ENCODE assay signal across 11 mouse cellular contexts in the genomic region with DNA sequence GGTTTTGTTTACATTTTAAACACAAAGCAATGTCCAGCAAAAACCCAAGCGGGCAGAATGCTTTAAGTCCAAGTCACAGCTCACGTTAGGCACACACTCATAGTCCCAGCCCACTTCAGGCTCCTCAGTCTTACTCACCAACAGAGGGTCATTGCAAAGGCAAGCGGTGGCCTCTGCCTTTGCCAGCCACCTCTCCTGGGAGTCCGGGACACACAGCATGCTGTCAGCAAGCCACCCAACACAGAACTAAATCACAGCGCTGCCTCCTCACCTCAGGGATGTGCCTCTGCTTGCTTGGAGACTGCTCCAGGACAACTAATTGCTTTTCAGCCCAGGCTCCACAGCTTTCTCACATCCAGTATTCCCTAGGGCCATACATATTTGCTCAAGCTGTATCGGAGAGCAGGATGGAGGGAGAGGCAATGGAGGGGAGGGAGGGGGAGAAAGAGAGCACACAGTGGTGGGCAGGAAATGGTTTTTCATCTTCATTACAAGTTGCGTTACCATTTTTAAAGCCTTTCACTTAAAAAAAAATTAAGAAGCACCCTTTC.
DNase-seq lines count a peak whose midpoint lies in the region; ATAC-seq and TF ChIP-seq lines count a peak whose summit lies in the region.
"Had no signal": no experiment of that assay in that cellular context is flagged by ENCODE, and none has a peak within 500 bp of the region (broad histone marks: within the 10 kb centered on the region; RNA-seq: fewer than 3 reads in every experiment).

No protein-coding gene starts in this region.

- no peak for TF ChIP-seq CTCF in forebrain, postnatal 0 days (IDR thresholded peaks at IDR 0.05; ENCODE audit: low read depth)

- no peaks in the 10 kb centered on the region for H3K27me3 ChIP-seq in forebrain, embryonic 12.5 days
- no peaks in the 10 kb centered on the region for H3K27me3 ChIP-seq in forebrain, postnatal 0 days (ENCODE audit: insufficient read depth, low read length)
- H3K27me3 ChIP-seq in kidney, embryonic 14.5 days (ENCODE audit: control insufficient read depth, insufficient read depth, low read length), result no peaks in the 10 kb centered on the region
- H3K27me3 ChIP-seq in midbrain, embryonic 14.5 days (ENCODE audit: control insufficient read depth, insufficient read depth, low read length), result no peaks in the 10 kb centered on the region
- H3K27me3 ChIP-seq: stomach, embryonic 15.5 days had no signal

- no peak for DNase-seq in forebrain, postnatal 0 days
- DNase-seq in kidney, adult 11 months, result no peak
- peak; percentile 29 to 42 for DNase-seq in heart, postnatal 10 days
- DNase-seq in midbrain, embryonic 14.5 days, result peak; percentile 52
- DNase-seq in thymus, postnatal 10 days (ENCODE audit: low spot score in 2 of 2), result no peak
- no peak for DNase-seq in urinary bladder, postnatal 25 days (ENCODE audit: low spot score)
- DNase-seq: gastrocnemius, postnatal 10 days; right cerebral cortex, postnatal 14 days had no signal

- H3K4me3 ChIP-seq in forebrain, embryonic 12.5 days (replicated peaks), result no peak overlapping the region
- H3K4me3 ChIP-seq in forebrain, postnatal 0 days (ENCODE audit: low read depth, low read length), result no peak overlapping the region
- peak overlapping the region; percentile 12; the same call in 1 of the 2 replicates for H3K4me3 ChIP-seq in kidney, embryonic 14.5 days (ENCODE audit: low read length)
- no peak overlapping the region for H3K4me3 ChIP-seq in midbrain, embryonic 14.5 days (replicated peaks; ENCODE audit: low read depth, low read length)
- H3K4me3 ChIP-seq: stomach, embryonic 15.5 days had no signal

- WGBS in forebrain, embryonic 12.5 days, result 78% methylated on average over 7 of the region's 7 CpGs
- WGBS in forebrain, postnatal 0 days, result 67% methylated on average over 7 of the region's 7 CpGs
- 55% methylated on average over 7 of the region's 7 CpGs for WGBS in kidney, embryonic 14.5 days
- WGBS in midbrain, embryonic 14.5 days, result 56% methylated on average over 7 of the region's 7 CpGs

- ATAC-seq in forebrain, embryonic 12.5 days (ENCODE audit: low FRiP score), result 0 out of 2 replicates have a peak, but pooled peaks have one; percentile 39
- no peak for ATAC-seq in forebrain, postnatal 0 days
- peak; percentile 77; the same call in 1 of the 2 replicates for ATAC-seq in kidney, embryonic 14.5 days (ENCODE audit: low FRiP score, low TSS enrichment)
- peak; percentile 44; the same call in 1 of the 2 replicates for ATAC-seq in midbrain, embryonic 14.5 days (ENCODE audit: low FRiP score, low TSS enrichment)

- no peaks in the 10 kb centered on the region for H3K36me3 ChIP-seq in forebrain, embryonic 12.5 days (replicated peaks)
- no peaks in the 10 kb centered on the region for H3K36me3 ChIP-seq in forebrain, postnatal 0 days (ENCODE audit: insufficient read depth)
- H3K36me3 ChIP-seq in kidney, embryonic 14.5 days (ENCODE audit: control insufficient read depth, insufficient read depth, low read length), result no peaks in the 10 kb centered on the region
- H3K36me3 ChIP-seq in midbrain, embryonic 14.5 days (ENCODE audit: control insufficient read depth, insufficient read depth, low read length), result no peaks in the 10 kb centered on the region
- H3K36me3 ChIP-seq: stomach, embryonic 15.5 days had no signal

- H3K9me3 ChIP-seq in forebrain, embryonic 12.5 days, result no peaks in the 10 kb centered on the region
- no peaks in the 10 kb centered on the region for H3K9me3 ChIP-seq in forebrain, postnatal 0 days (ENCODE audit: low read length)
- no peaks in the 10 kb centered on the region for H3K9me3 ChIP-seq in kidney, embryonic 14.5 days (ENCODE audit: control insufficient read depth, low read length)
- no peaks in the 10 kb centered on the region for H3K9me3 ChIP-seq in midbrain, embryonic 14.5 days (ENCODE audit: control insufficient read depth, low read length)
- H3K9me3 ChIP-seq: stomach, embryonic 15.5 days had no signal

- no peak overlapping the region for H3K4me2 ChIP-seq in forebrain, embryonic 12.5 days
- H3K4me2 ChIP-seq in forebrain, postnatal 0 days (ENCODE audit: low read depth), result no peak overlapping the region
- H3K4me2 ChIP-seq in kidney, embryonic 14.5 days (replicated peaks; ENCODE audit: low read depth, low read length), result 0 out of 2 replicates have a peak overlapping the region, but pooled peaks have one; percentile 8
- H3K4me2 ChIP-seq in midbrain, embryonic 14.5 days (ENCODE audit: low read length), result no peak overlapping the region
- H3K4me2 ChIP-seq: stomach, embryonic 15.5 days had no signal

- no peak overlapping the region for H3K27ac ChIP-seq in forebrain, embryonic 12.5 days
- H3K27ac ChIP-seq in forebrain, postnatal 0 days (ENCODE audit: low read depth, low read length), result no peak overlapping the region
- 0 out of 2 replicates have a peak overlapping the region, but pooled peaks have one; percentile 42 for H3K27ac ChIP-seq in kidney, embryonic 14.5 days (ENCODE audit: low read depth, low read length)
- no peak overlapping the region for H3K27ac ChIP-seq in midbrain, embryonic 14.5 days (replicated peaks; ENCODE audit: low read depth, low read length)
- H3K27ac ChIP-seq: stomach, embryonic 15.5 days had no signal

- peaks cover 8% of the 10 kb centered on the region; the same call in 1 of the 2 replicates for H3K4me1 ChIP-seq in forebrain, embryonic 12.5 days
- H3K4me1 ChIP-seq in forebrain, postnatal 0 days (ENCODE audit: insufficient read depth), result peaks cover 4% of the 10 kb centered on the region; the same call in 1 of the 2 replicates
- H3K4me1 ChIP-seq in kidney, embryonic 14.5 days (ENCODE audit: control insufficient read depth, insufficient read depth, low read length), result 0 out of 2 replicates have a peak, but pooled peaks cover 6% of the 10 kb centered on the region
- 0 out of 2 replicates have a peak, but pooled peaks cover 9% of the 10 kb centered on the region for H3K4me1 ChIP-seq in midbrain, embryonic 14.5 days (ENCODE audit: control insufficient read depth, insufficient read depth, low read length)

- no peak overlapping the region for H3K9ac ChIP-seq in forebrain, embryonic 12.5 days
- no peak overlapping the region for H3K9ac ChIP-seq in forebrain, postnatal 0 days
- H3K9ac ChIP-seq in kidney, embryonic 14.5 days (ENCODE audit: low read depth, low read length), result no peak overlapping the region
- no peak overlapping the region for H3K9ac ChIP-seq in midbrain, embryonic 14.5 days (replicated peaks; ENCODE audit: low read length)
- H3K9ac ChIP-seq: stomach, embryonic 15.5 days had no signal

- intact Hi-C loops in heart, postnatal 10 days (cut with DNase I), result no loop called here

Comparison
In these comparisons a context has a peak if more than half of its experiments do, and no peak if none do; other contexts are left out.
1. DNase-seq: peak in heart, postnatal 10 days (2 of 2) and midbrain, embryonic 14.5 days (single experiment); none in forebrain, postnatal 0 days (single experiment), kidney, adult 11 months (single experiment), thymus, postnatal 10 days (0 of 2) and urinary bladder, postnatal 25 days (single experiment).